Mouse (Mus musculus) embryonic facial prominence, embryonic 14.5 days (tissue): ENCODE data around the gene Usp53. TPM values are rescaled to one million over a fixed set of nuclear protein-coding genes. Genes with fewer than 3 reads are reported as not detected.

Experiments used
- ATAC-seq: fragments of 200-750 bp; cut with Nextera tagmentation; 2 replicates; pipeline ENCODE4 v1.8.0; 2017; ENCODE audit warnings: low read depth, moderate number of reproducible peaks, moderate TSS enrichment
- DNase-seq: peaks from one replicate; pipeline ENCODE4 v3.0.0-alpha.2; 2015; ENCODE audit warnings: low spot score
- H3K27ac ChIP-seq: fragments of 300-500 bp; sonication (generic); replicated peaks from 2 replicates; pipeline ENCODE4 v1.5.1; 2014; ENCODE audit warnings: low read depth, mild to moderate bottlenecking, low read length, moderate library complexity
- H3K27me3 ChIP-seq: fragments of 300-500 bp; sonication (generic); replicated peaks from 2 replicates; pipeline ENCODE4 v1.6.1; 2014; ENCODE audit warnings: low read length; ENCODE audit not compliant: control insufficient read depth, insufficient read depth
- H3K36me3 ChIP-seq: fragments of 300-500 bp; sonication (generic); 2 replicates; pipeline ENCODE4 v1.6.1; 2014; ENCODE audit warnings: low read length, mixed read lengths; ENCODE audit not compliant: control insufficient read depth, insufficient read depth
- H3K4me1 ChIP-seq: fragments of 300-500 bp; sonication (generic); 2 replicates; pipeline ENCODE4 v1.6.1; 2014; ENCODE audit warnings: antibody characterized with exemption, low read length; ENCODE audit not compliant: control insufficient read depth, insufficient read depth
- H3K4me2 ChIP-seq: fragments of 300-500 bp; sonication (generic); 2 replicates; pipeline ENCODE4 v1.6.1; 2014; ENCODE audit warnings: low read depth, mild to moderate bottlenecking, low read length, moderate library complexity, mixed read lengths
- H3K4me3 ChIP-seq: fragments of 300-500 bp; sonication (generic); 2 replicates; pipeline ENCODE4 v1.5.1; 2014; ENCODE audit warnings: low read depth, mild to moderate bottlenecking, low read length
- H3K9ac ChIP-seq: fragments of 300-500 bp; sonication (generic); 2 replicates; pipeline ENCODE4 v1.6.1; 2014; ENCODE audit warnings: low read depth, mild to moderate bottlenecking, low read length, moderate library complexity, mixed read lengths
- H3K9me3 ChIP-seq: fragments of 300-500 bp; sonication (generic); 2 replicates; pipeline ENCODE4 v1.6.1; 2016; ENCODE audit warnings: low read length; ENCODE audit not compliant: control insufficient read depth
- WGBS: fragments of 180-500 bp; shearing (Covaris S2); extraction: QIAGEN DNeasy Blood & Tissue Kit; methylation state at CpG from one replicate; pipeline ENCODE4 v1.1.7; 2014; 5-methylcytosine and 5-hydroxymethylcytosine counted together
- microRNA-seq: library from miRNA; unstranded; fragments of <30 nt; microRNA quantifications from one replicate; pipeline ENCODE4, GENCODE M21; 2016; ENCODE audit warnings: borderline number of aligned reads
- polyA plus RNA-seq: library from polyadenylated mRNA; unstranded; fragments of >200 nt; fragmentation: Nextera tagmentation; extraction: Ambion mirVana; gene quantifications from 2 replicates; pipeline ENCODE4 v1.2.1, GENCODE M21; 2014

The Usp53 gene
- polyA plus RNA-seq, 1 experiment from 2014 or later, result 8.1 TPM

- H3K4me2 ChIP-seq, result no peak overlapping the region
- no peaks in the 10 kb centered on the region for H3K36me3 ChIP-seq
- H3K4me3 ChIP-seq, result no peak overlapping the region
- no peaks in the 10 kb centered on the region for H3K9me3 ChIP-seq
- DNase-seq, result no peak
- H3K9ac ChIP-seq, result no peak overlapping the region
- no peak overlapping the region for H3K27ac ChIP-seq
- no peak for ATAC-seq
- H3K27me3 ChIP-seq, result no peaks in the 10 kb centered on the region
- WGBS, result 68% methylated on average over 4 of the region's 4 CpGs
- no peaks in the 10 kb centered on the region for H3K4me1 ChIP-seq
Observed at GRCm38 (mm10) chr3:122887505-122888301, 96.6 kb downstream of the Usp53 start.

Small RNA genes within 50 kb of the gene (microRNA-seq; reads per million reads assigned to microRNA genes)
- not detected for gene Gm22066

Other genes with a start within 250 kb of the Usp53 start
- gene Fabp2, start 89.4 kb downstream of the Usp53 start, polyA plus RNA-seq, result not detected in 2 replicates
- not detected in 2 replicates for gene Gm10959, start 65.2 kb downstream of the Usp53 start, polyA plus RNA-seq
- 95.5 and 109 TPM in 2 replicates for gene 1810037I17Rik, start 60.3 kb downstream of the Usp53 start, polyA plus RNA-seq
- gene Myoz2, start 50.5 kb upstream of the Usp53 start, polyA plus RNA-seq, result 64.7 and 94.7 TPM in 2 replicates